Mouse (Mus musculus) adrenal gland, postnatal 10 days (tissue): ENCODE results near the gene Pcyox1. TPM values are rescaled to one million over a fixed set of nuclear protein-coding genes. Genes with fewer than 3 reads are reported as not detected.
"Not testable (repeated sequence)": the region's sequence is repeated elsewhere in the genome, so short reads cannot be mapped to it uniquely, and the experiment has no call there.

Experiments used
- DNase-seq: peaks from one replicate; pipeline ENCODE4 v3.0.0; 2021; ENCODE audit warnings: mixed read lengths
- total RNA-seq, 2 experiments: library from RNA; stranded (reverse); gene quantifications; 2 replicates each; pipeline ENCODE4 v1.2.3; 2021

Gene Pcyox1
- total RNA-seq, 2 experiments from 2014 or later = 149 to 167 TPM

- peak; percentile 89 for DNase-seq
Measured at GRCm38 (mm10) chr6:86366125-86366852, 30.7 kb downstream of the Pcyox1 start.

GRCm38 (mm10) chr6:86365371-86366124 is 31.4 kb downstream of the Pcyox1 start, which contains the start of gene Fam136a:
Gene Fam136a, plus strand, starts transcription at chr6:86365646.
- DNase-seq = peak; percentile 98

GRCm38 (mm10) chr6:86364442-86365141 is 32.4 kb downstream of the Pcyox1 start:
- DNase-seq = peak; percentile 84

GRCm38 (mm10) chr6:86361373-86361772 is 35.6 kb downstream of the Pcyox1 start:
- no peak for DNase-seq

- peak; percentile 53 for DNase-seq
Measured at GRCm38 (mm10) chr6:86360691-86361090, 36.3 kb downstream of the Pcyox1 start.

GRCm38 (mm10) chr6:86356956-86357355 is 40.0 kb downstream of the Pcyox1 start:
- DNase-seq = no peak

- DNase-seq = no peak
Measured at GRCm38 (mm10) chr6:86354948-86355347, 42.0 kb downstream of the Pcyox1 start.

GRCm38 (mm10) chr6:86349257-86349656 is 47.7 kb downstream of the Pcyox1 start:
- peak; percentile 37 for DNase-seq

- no peak for DNase-seq
Measured at GRCm38 (mm10) chr6:86346063-86346462, 50.9 kb downstream of the Pcyox1 start.

GRCm38 (mm10) chr6:86343656-86344055 is 53.3 kb downstream of the Pcyox1 start:
- DNase-seq = no peak

GRCm38 (mm10) chr6:86336340-86336739 is 60.6 kb downstream of the Pcyox1 start:
- DNase-seq = not testable (repeated sequence)

Other genes with a start within 250 kb of the Pcyox1 start
- 1 to 10 TPM; 8.1 to 9.0 TPM for gene Tgfa, start 201.9 kb downstream of the Pcyox1 start, total RNA-seq
- gene Fam136a, start 31.5 kb downstream of the Pcyox1 start, total RNA-seq = 10 to 100 TPM; 75.1 to 80.4 TPM
- 100 to 1,000 TPM; 222 to 235 TPM for gene Snrpg, start 25.9 kb downstream of the Pcyox1 start, total RNA-seq
- 10 to 100 TPM; 43.8 to 86.4 TPM for gene Tia1, start 7.1 kb upstream of the Pcyox1 start, total RNA-seq
- gene Gm44790, start 29.5 kb upstream of the Pcyox1 start, total RNA-seq = under 1 TPM in 1 of 2 experiments, not detected in 1; 0.85 TPM
- 10 to 100 TPM; 15.3 to 17.7 TPM for gene C87436, start 41.2 kb upstream of the Pcyox1 start, total RNA-seq
- 100 to 1,000 TPM; 233 to 243 TPM for gene Pcbp1, start 129.2 kb upstream of the Pcyox1 start, total RNA-seq
- gene Asprv1, start 231.0 kb upstream of the Pcyox1 start, total RNA-seq = 1 to 10 TPM in 1 of 2 experiments, under 1 TPM in 1; 0.60 to 1.1 TPM